Mouse (Mus musculus): ENCODE measurements around the gene Gnptab. TPM values are rescaled to one million over a fixed set of nuclear protein-coding genes. Genes with fewer than 3 reads are reported as not detected.

Gene Gnptab
- polyA plus RNA-seq, 1 experiment from 2014 or later, result 9.6 TPM

- no peaks in the 10 kb centered on the region for H3K9me3 ChIP-seq (replicated peaks; ENCODE audit: control insufficient read depth, low read length)
- H3K9ac ChIP-seq (ENCODE audit: low read length), result no peak overlapping the region
- no peaks in the 10 kb centered on the region for H3K36me3 ChIP-seq (ENCODE audit: control insufficient read depth, insufficient read depth)
- WGBS, result 59% methylated on average over 4 of the region's 4 CpGs
- H3K27ac ChIP-seq (ENCODE audit: low read length), result no peak overlapping the region; the same call in 1 of the 2 replicates
- H3K4me1 ChIP-seq (ENCODE audit: control insufficient read depth, insufficient read depth, low read length), result peaks cover 39% of the 10 kb centered on the region
- ATAC-seq (replicated peaks; ENCODE audit: extremely low read depth, insufficient read depth, low FRiP score), result no peak
- no peak overlapping the region for H3K4me2 ChIP-seq (ENCODE audit: low read depth, low read length)
- no peak overlapping the region for H3K4me3 ChIP-seq (ENCODE audit: low read length)
- H3K27me3 ChIP-seq (ENCODE audit: control insufficient read depth, insufficient read depth, low read length), result no peaks in the 10 kb centered on the region
Measured at GRCm38 (mm10) chr10:88383479-88383878, 4.5 kb downstream of the Gnptab start.

- Histone ChIP-seq H3K9me3 (replicated peaks; ENCODE audit: control insufficient read depth, low read length) (no peaks in the 10 kb centered on the region), H3K4me1 (ENCODE audit: control insufficient read depth, insufficient read depth, low read length) (peaks cover 39% of the 10 kb centered on the region), H3K36me3 (ENCODE audit: control insufficient read depth, insufficient read depth) (no peaks in the 10 kb centered on the region), H3K27ac (ENCODE audit: low read length) (no peak overlapping the region), H3K9ac (ENCODE audit: low read length) (no peak overlapping the region), H3K4me2 (ENCODE audit: low read depth, low read length) (0 out of 2 replicates have a peak overlapping the region, but pooled peaks have one; percentile 23), H3K27me3 (ENCODE audit: control insufficient read depth, insufficient read depth, low read length) (no peaks in the 10 kb centered on the region), H3K4me3 (ENCODE audit: low read length) (no peak overlapping the region)
- 37% methylated on average over 5 of the region's 5 CpGs for WGBS
- ATAC-seq (replicated peaks; ENCODE audit: extremely low read depth, insufficient read depth, low FRiP score), result no peak
Measured at GRCm38 (mm10) chr10:88384081-88384480, 5.1 kb downstream of the Gnptab start.

DNA sequence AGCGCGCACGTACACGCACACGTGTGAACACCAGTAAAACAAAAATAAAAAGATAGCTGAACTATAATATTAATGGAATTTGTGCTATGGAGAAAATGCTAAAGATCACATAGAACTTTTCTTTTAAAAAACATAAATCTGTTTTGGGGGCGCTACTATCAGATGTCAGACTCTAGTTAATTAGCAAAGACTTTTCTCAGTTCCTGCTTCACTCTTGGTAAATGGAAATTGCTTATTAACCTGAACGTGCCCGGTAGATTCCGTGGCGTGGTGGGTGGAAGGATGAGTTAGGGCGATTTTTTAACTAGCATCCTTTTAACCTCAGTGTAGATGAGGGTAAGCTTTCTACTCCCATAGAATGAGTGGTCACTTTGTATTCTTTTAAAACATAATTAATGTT, 6.4 kb downstream of the Gnptab start:
- Histone ChIP-seq H3K4me1 (ENCODE audit: control insufficient read depth, insufficient read depth, low read length) (peaks cover 50% of the 10 kb centered on the region), H3K4me2 (ENCODE audit: low read depth, low read length) (no peak overlapping the region), H3K9me3 (replicated peaks; ENCODE audit: control insufficient read depth, low read length) (no peaks in the 10 kb centered on the region), H3K27me3 (ENCODE audit: control insufficient read depth, insufficient read depth, low read length) (no peaks in the 10 kb centered on the region), H3K27ac (ENCODE audit: low read length) (no peak overlapping the region), H3K4me3 (ENCODE audit: low read length) (no peak overlapping the region), H3K9ac (ENCODE audit: low read length) (no peak overlapping the region), H3K36me3 (ENCODE audit: control insufficient read depth, insufficient read depth) (no peaks in the 10 kb centered on the region)
- ATAC-seq (replicated peaks; ENCODE audit: extremely low read depth, insufficient read depth, low FRiP score), result no peak
- 91% methylated on average over 11 of the region's 11 CpGs for WGBS

DNA sequence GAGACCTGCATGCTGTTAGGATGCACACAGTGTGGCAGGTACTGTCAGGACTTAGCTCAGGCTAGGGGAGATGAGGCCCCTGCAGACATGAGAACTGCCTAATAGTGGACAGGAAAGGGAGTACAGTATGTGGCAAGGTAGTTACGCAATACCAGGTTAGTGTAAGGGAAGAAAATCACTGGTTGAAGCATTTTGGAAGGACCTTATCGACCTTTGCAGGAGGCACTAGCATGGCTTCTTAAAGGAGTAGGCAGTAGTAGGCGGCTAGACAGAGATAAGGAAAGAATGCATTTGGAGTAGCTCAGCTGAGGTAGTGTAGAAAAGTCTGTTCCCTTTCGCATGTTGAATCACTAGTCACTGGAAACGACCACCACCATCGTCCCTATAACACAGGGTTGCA, 6.8 kb downstream of the Gnptab start:
- H3K27me3 ChIP-seq (ENCODE audit: control insufficient read depth, insufficient read depth, low read length), result no peaks in the 10 kb centered on the region
- no peak overlapping the region for H3K4me3 ChIP-seq (ENCODE audit: low read length)
- H3K4me2 ChIP-seq (ENCODE audit: low read depth, low read length), result no peak overlapping the region
- WGBS, result 30% methylated on average over 6 of the region's 6 CpGs
- H3K9me3 ChIP-seq (replicated peaks; ENCODE audit: control insufficient read depth, low read length), result no peaks in the 10 kb centered on the region
- H3K9ac ChIP-seq (ENCODE audit: low read length), result no peak overlapping the region
- H3K36me3 ChIP-seq (ENCODE audit: control insufficient read depth, insufficient read depth), result no peaks in the 10 kb centered on the region
- H3K4me1 ChIP-seq (ENCODE audit: control insufficient read depth, insufficient read depth, low read length), result peaks cover 46% of the 10 kb centered on the region
- no peak overlapping the region for H3K27ac ChIP-seq (ENCODE audit: low read length)
- no peak for ATAC-seq (replicated peaks; ENCODE audit: extremely low read depth, insufficient read depth, low FRiP score)

DNA sequence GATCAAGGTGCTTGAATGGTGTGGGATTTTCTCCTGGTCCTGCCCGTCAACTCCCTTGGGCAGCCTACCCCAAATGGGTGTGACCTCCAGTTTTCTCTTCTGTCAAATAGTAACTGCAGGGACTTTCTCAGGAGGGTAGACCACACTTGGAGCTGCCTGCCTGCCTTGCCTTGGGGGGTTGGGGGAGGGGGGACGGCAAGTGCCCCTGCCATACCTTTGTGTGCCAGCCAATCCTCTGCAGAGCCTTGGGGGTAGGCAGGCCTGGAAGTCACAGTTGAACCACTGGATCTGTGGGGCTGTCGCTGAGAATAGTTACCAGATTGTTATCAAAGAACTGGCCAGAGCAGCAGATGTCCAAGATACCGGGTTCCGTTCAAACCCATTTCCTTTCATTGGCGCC, 7.3 kb downstream of the Gnptab start:
- Histone ChIP-seq H3K4me2 (ENCODE audit: low read depth, low read length) (no peak overlapping the region), H3K27me3 (ENCODE audit: control insufficient read depth, insufficient read depth, low read length) (no peaks in the 10 kb centered on the region), H3K4me1 (ENCODE audit: control insufficient read depth, insufficient read depth, low read length) (peaks cover 44% of the 10 kb centered on the region)

DNA sequence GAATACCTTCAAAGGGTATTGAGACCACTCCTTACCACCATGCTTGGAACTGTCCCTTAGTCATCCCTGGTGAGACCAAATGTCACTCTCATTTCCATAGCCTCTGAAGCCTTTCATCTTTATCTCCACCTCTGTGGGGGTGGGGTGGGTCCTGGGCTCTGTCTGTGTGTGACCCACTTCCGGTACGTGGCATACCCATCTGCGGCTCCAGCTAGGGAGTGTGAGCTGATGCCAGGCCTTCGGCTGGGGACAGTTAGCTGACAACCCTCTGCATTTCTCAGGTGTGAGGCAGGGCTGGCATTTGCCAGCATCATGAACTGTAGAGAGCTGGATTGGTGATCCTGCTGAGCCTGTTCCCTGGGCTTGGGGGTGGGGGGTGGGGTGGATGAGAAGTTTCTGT, 10.6 kb downstream of the Gnptab start:
- H3K4me3 ChIP-seq (ENCODE audit: low read length), result no peak overlapping the region
- ATAC-seq (replicated peaks; ENCODE audit: extremely low read depth, insufficient read depth, low FRiP score), result peak; percentile 64
- no peak overlapping the region for H3K9ac ChIP-seq (ENCODE audit: low read length)
- 16% methylated on average over 4 of the region's 4 CpGs for WGBS
- H3K9me3 ChIP-seq (replicated peaks; ENCODE audit: control insufficient read depth, low read length), result no peaks in the 10 kb centered on the region
- H3K4me1 ChIP-seq (ENCODE audit: control insufficient read depth, insufficient read depth, low read length), result peaks cover 23% of the 10 kb centered on the region
- H3K27ac ChIP-seq (ENCODE audit: low read length), result no peak overlapping the region
- no peaks in the 10 kb centered on the region for H3K27me3 ChIP-seq (ENCODE audit: control insufficient read depth, insufficient read depth, low read length)
- H3K36me3 ChIP-seq (ENCODE audit: control insufficient read depth, insufficient read depth), result no peaks in the 10 kb centered on the region
- 0 out of 2 replicates have a peak overlapping the region, but pooled peaks have one; percentile 8 for H3K4me2 ChIP-seq (ENCODE audit: low read depth, low read length)

More for the DNA sequence above, 7.3 kb downstream of the Gnptab start:
- H3K36me3 ChIP-seq (ENCODE audit: control insufficient read depth, insufficient read depth), result no peaks in the 10 kb centered on the region
- H3K4me3 ChIP-seq (ENCODE audit: low read length), result no peak overlapping the region
- ATAC-seq (replicated peaks; ENCODE audit: extremely low read depth, insufficient read depth, low FRiP score), result no peak
- H3K9me3 ChIP-seq (replicated peaks; ENCODE audit: control insufficient read depth, low read length), result no peaks in the 10 kb centered on the region
- H3K27ac ChIP-seq (ENCODE audit: low read length), result no peak overlapping the region
- 70% methylated on average over 6 of the region's 6 CpGs for WGBS
- no peak overlapping the region for H3K9ac ChIP-seq (ENCODE audit: low read length)

- Histone ChIP-seq H3K36me3 (ENCODE audit: control insufficient read depth, insufficient read depth) (no peaks in the 10 kb centered on the region), H3K9me3 (replicated peaks; ENCODE audit: control insufficient read depth, low read length) (no peaks in the 10 kb centered on the region), H3K4me1 (ENCODE audit: control insufficient read depth, insufficient read depth, low read length) (peaks cover 22% of the 10 kb centered on the region), H3K4me3 (ENCODE audit: low read length) (no peak overlapping the region), H3K9ac (ENCODE audit: low read length) (no peak overlapping the region), H3K4me2 (ENCODE audit: low read depth, low read length) (peak overlapping the region; percentile 13; the same call in 1 of the 2 replicates), H3K27me3 (ENCODE audit: control insufficient read depth, insufficient read depth, low read length) (no peaks in the 10 kb centered on the region), H3K27ac (ENCODE audit: low read length) (no peak overlapping the region)
- ATAC-seq (replicated peaks; ENCODE audit: extremely low read depth, insufficient read depth, low FRiP score), result no peak; the same call in 1 of the 2 replicates
- 37% methylated on average over 10 of the region's 10 CpGs for WGBS
Measured at GRCm38 (mm10) chr10:88390096-88390790, 11.3 kb downstream of the Gnptab start.

DNA sequence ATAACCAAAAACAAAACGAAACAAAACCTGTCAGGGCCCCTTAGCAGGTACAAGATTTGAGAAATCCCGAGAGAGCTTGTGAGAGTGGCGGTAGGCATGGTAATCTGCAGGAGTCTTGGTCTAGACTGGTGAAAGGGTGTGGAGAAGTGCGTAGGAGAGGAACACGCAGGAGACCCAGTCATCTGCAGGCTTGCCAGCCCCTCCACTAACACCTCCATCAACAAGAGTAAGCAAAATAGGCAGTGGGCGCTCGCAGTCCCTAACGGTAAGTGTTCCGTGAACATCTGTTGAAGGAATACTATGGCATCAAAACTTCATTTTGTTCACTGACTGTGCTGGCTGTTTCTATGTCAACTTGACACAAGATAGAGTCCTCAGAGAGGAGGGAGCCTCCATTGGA, 12.6 kb downstream of the Gnptab start:
- Histone ChIP-seq H3K9me3 (replicated peaks; ENCODE audit: control insufficient read depth, low read length) (no peaks in the 10 kb centered on the region), H3K9ac (ENCODE audit: low read length) (no peak overlapping the region), H3K27ac (ENCODE audit: low read length) (no peak overlapping the region), H3K4me2 (ENCODE audit: low read depth, low read length) (no peak overlapping the region), H3K4me3 (ENCODE audit: low read length) (no peak overlapping the region), H3K36me3 (ENCODE audit: control insufficient read depth, insufficient read depth) (no peaks in the 10 kb centered on the region), H3K4me1 (ENCODE audit: control insufficient read depth, insufficient read depth, low read length) (peaks cover 15% of the 10 kb centered on the region), H3K27me3 (ENCODE audit: control insufficient read depth, insufficient read depth, low read length) (no peaks in the 10 kb centered on the region)
- WGBS, result 88% methylated on average over 9 of the region's 9 CpGs
- ATAC-seq (replicated peaks; ENCODE audit: extremely low read depth, insufficient read depth, low FRiP score), result no peak

- 79% methylated on average over 9 of the region's 9 CpGs for WGBS
Measured at GRCm38 (mm10) chr10:88392181-88392847, 13.4 kb downstream of the Gnptab start.

More at GRCm38 (mm10) chr10:88392181-88392847, 13.4 kb downstream of the Gnptab start:
- Histone ChIP-seq H3K9ac (ENCODE audit: low read length) (no peak overlapping the region), H3K9me3 (replicated peaks; ENCODE audit: control insufficient read depth, low read length) (no peaks in the 10 kb centered on the region), H3K4me3 (ENCODE audit: low read length) (no peak overlapping the region), H3K27ac (ENCODE audit: low read length) (no peak overlapping the region), H3K4me1 (ENCODE audit: control insufficient read depth, insufficient read depth, low read length) (peaks cover 15% of the 10 kb centered on the region), H3K4me2 (ENCODE audit: low read depth, low read length) (no peak overlapping the region), H3K27me3 (ENCODE audit: control insufficient read depth, insufficient read depth, low read length) (no peaks in the 10 kb centered on the region), H3K36me3 (ENCODE audit: control insufficient read depth, insufficient read depth) (no peaks in the 10 kb centered on the region)
- no peak for ATAC-seq (replicated peaks; ENCODE audit: extremely low read depth, insufficient read depth, low FRiP score)

All from heart, embryonic 16.5 days (tissue).